Mouse (Mus musculus) kidney, postnatal 36 days (tissue): ENCODE data around the gene Gsk3a.

Experiments used
- DNase-seq, 2 experiments: peaks; one replicate each; pipeline ENCODE4 v3.0.0; 2021 to 2022; ENCODE audit warnings: mixed read lengths in 2 of 2

Gsk3a gene

DNA sequence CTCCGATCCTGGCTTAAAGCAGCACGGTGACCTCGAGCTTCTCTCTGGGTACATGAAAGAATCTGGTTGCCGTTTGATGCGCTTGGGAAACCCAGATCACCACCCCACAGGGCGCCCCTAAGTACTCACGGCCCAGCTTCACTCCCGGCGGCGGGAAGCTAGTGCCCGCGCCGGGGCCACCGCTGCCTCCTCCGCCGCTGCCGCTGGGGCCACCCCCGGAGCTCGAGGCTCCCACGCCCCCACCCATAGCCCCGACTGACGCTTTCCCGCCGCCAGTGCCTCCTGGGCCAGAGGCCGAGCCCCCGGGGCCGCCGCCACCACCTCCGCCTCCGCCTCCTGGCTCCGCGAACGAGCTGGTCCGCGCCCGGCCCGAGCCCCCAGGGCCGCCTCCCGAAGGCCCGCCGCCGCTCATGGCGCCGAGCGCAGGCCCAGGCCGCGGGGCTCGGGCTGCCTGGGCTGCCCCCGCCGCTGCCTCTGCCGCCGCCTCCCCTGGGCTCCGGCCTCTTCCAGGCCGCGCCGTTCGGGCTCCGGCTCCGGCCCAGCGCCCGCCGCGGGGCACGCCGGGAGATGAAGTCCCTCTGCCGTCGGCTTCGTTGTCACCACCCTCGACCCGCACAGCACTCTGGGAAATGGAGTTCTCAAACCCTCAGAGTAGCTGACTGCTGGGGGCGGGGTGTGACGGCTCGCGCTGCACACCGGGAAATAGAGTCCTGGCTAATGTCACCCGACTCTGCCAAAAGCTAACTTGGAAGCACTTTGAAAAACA is at the start of gene Gsk3a:
TSS of gene Gsk3a (minus strand) at position 603 of the 766 bp plus-strand sequence.
- DNase-seq = peak; percentile 99 to 100

DNA sequence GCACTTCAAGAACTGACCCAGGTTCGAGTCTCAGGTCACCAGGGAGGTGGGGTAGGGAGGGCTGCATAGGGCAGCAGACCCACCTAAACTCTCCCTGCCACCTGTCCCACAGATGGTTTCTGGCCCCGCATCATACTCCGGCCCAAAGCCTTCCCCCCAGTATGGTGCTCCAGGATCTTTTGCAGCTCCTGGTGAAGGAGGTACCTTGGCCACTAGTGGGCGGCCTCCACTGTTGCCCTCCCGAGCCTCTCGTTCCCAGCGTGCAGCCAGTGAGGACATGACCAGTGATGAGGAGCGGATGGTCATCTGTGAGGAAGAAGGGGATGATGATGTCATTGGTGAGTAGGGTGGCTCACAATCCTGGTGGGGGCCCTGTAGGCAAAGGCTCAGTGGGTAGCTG is 49.3 kb upstream of the Gsk3a start:
- no peak for DNase-seq

GRCm38 (mm10) chr7:25285511-25286238 is 48.0 kb upstream of the Gsk3a start:
- no peak for DNase-seq

- no peak for DNase-seq
These were observed 47.1 kb upstream of the Gsk3a start for GRCm38 (mm10) chr7:25284766-25285165.

DNA sequence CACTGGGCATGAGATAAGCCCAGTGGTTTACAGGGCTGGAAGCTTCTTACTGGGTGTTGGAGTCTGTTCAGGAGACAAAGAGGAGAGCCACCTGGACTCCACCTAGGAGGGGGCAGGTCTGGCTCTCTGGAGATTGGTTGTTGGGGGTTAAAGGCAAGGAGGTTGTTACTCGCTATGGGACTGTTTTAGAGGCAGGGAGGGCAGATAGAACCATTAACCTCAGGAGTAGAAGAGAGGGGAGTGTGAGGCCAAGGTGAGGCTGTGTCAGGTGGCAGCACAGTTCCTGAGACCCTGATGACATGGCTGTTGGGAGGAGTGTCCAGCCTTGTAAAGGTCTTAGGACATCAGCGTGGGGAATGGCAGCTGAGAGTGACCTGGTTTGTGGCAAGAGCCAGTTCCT is 46.5 kb upstream of the Gsk3a start:
- no peak for DNase-seq

- no peak for DNase-seq
These were observed 46.0 kb upstream of the Gsk3a start for GRCm38 (mm10) chr7:25283637-25284036.

GRCm38 (mm10) chr7:25282731-25283211 is 45.1 kb upstream of the Gsk3a start:
- DNase-seq = peak; percentile 48 to 66

- DNase-seq = peak; percentile 99
These were observed 44.3 kb upstream of the Gsk3a start for GRCm38 (mm10) chr7:25281734-25282601.

GRCm38 (mm10) chr7:25281166-25281733 is 43.6 kb upstream of the Gsk3a start:
- DNase-seq = no peak

DNA sequence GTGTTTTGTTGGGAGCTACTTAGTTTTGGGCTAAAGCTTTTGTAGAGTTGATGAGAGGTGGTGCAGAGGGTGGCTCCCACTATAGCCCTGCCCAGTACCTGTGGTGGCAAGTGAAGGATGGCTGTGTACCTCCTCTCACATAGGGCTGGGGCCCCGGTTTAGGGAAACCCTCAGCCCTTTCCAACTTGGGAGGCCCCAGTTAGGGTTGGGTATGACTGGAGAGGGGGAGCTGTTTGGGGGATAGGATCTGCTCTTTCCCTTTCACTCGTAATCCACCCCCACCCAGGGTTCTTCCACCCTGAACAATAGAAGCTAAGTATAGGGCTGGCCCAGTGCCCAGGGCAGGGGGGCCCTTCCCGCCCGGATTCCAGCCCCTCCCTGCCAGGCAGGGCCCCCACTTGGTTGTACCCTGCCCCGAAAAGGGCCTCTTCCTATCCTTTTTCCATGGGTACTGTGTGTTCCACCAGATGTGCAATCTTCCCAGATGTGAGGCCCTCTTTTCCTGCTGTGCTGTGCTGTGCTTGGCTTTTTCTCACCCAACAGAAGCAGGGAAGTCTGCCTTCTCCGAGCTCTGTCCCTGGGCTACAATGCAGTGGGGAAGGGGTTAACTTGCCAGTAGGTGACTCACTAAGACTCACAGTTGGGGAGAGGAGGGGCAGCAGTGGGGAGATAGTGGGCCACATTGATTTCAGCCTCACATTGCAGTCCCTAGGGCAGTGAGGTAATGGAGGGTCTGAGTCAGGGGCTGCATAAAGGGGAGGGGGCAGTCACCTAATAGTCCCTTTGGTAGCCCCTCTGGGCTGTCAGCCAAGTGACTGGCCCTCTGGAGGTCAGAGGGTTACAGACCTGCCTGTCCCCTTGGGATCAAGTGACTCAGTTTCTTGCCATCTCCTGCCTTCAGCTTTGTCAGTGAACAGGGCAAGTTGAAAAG is 42.5 kb upstream of the Gsk3a start:
- peak; percentile 70 to 73 for DNase-seq

DNA sequence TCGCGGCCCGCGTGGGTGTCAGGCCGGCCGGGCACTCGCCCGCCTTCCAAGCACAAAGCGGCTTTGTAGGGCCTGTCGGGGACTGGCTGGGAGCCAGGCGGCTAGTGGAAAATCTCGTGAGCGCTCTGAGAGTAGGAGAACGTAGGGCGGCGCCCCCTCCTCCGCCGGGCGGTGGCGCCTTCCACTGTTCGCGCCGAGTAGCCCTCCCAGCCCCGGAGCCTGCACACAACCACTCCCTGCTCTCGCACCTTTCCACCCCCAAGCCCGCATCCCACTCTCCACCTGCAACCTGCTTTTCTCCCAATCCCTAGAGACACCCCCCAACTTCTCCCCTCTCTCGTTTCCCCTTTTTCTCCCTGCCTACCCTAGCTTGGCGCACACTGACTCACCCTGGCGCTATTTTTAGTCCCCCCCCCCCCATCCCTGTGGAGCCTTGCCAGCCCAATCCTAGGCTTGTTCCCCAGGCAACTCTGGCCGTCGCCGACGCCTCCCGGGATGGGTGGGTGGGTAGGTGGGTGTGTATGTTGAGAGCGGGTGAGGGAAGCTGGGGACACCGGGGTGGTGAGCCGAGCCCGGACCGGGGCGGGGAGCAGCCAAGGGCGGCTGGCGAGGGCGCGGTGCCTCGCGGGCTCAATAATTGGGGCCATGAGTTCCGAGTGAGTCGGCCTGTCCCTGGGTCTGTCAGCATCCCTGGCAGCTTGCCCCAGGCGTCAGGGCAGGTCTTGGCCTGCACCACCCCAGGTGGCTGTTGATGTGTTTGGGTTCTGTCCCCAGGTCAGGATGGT is 41.6 kb upstream of the Gsk3a start:
- DNase-seq = peak; percentile 94 to 95

- peak; percentile 84 to 90 for DNase-seq
These were observed 40.9 kb upstream of the Gsk3a start for GRCm38 (mm10) chr7:25278341-25279075.

DNA sequence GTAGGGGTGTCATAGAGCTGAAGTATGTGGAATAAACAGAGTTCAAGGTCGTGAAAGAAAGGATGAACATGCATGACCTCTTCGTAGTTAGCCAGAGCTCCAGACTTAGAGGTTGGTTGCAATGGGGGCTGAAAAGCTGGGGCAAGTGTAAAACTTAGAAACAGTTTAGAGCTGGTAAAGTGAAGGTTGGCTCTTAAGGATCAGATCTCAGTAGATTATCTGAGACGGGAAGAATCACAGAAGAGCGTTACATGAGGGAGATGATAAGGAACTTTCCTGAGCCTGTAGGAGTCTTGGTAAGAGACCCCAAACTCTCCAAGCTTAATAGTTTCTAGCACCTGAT is 40.3 kb upstream of the Gsk3a start:
- no peak for DNase-seq

GRCm38 (mm10) chr7:25277405-25277804 is 39.8 kb upstream of the Gsk3a start:
- DNase-seq = no peak

- no peak for DNase-seq
These were observed 38.1 kb upstream of the Gsk3a start for GRCm38 (mm10) chr7:25275555-25276298.

GRCm38 (mm10) chr7:25274996-25275395 is 37.3 kb upstream of the Gsk3a start:
- DNase-seq = no peak

- no peak for DNase-seq
These were observed 36.9 kb upstream of the Gsk3a start for GRCm38 (mm10) chr7:25274571-25274970.

DNA sequence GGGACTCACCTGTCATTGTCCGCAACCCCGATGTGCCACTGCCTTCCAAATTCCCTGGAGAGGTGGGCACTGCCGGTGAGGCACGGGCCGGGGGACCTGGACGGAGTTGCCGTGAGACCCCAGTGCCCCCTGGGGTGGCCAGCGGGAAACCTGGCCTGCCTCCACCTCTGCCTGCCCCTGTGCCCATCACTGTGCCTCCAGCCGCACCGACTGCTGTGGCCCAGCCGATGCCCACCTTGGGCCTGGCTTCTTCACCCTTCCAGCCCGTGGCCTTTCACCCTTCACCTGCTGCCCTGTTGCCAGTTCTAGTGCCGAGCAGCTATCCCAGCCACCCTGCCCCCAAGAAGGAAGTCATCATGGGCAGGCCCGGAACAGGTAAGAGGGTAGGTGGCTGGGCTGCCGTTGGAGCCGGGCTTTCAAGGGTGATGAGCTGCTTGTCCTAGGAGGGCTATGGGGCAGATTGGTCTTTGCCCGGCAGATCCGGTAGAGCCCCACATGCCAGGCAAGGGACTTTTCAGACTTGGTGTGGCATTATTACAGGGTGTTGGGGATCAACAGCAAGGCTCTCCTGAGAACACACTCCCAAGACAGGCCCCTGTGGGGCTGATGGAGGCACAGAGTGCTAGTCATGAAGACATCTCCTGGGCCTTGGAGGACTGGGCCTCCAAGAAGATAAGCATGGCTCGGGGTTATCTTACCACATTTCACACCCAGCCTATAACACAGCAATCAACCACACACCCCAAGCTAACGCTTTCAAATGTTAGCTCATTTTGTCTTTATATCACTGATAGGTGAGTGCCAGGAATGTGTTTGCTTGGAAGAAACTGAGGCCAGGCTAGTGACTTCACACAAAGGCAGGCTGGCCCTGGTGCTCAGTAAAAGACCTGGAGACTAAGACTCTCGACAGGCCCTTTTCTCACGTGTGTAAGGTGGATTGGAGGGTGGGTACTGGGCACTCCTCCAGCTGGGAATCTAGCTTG is 35.9 kb upstream of the Gsk3a start:
- no peak for DNase-seq
